Mouse (Mus musculus) neural tube, embryonic 14.5 days (tissue): ENCODE data around the gene Sarm1. TPM values are rescaled to one million over a fixed set of nuclear protein-coding genes. Genes with fewer than 3 reads are reported as not detected.

Experiments
- ATAC-seq: fragments of 200-750 bp; cut with Nextera tagmentation; 2 replicates; pipeline ENCODE4 v1.8.0; 2017; ENCODE audit warnings: low read depth, mild to moderate bottlenecking, moderate TSS enrichment, moderate library complexity
- H3K27ac ChIP-seq: fragments of 300-500 bp; sonication (generic); 2 replicates; pipeline ENCODE4 v1.5.1; 2014; ENCODE audit warnings: low read depth, mild to moderate bottlenecking, control low read depth, low read length, moderate library complexity, mixed read lengths
- H3K27me3 ChIP-seq: fragments of 300-500 bp; sonication (generic); 2 replicates; pipeline ENCODE4 v1.6.1; 2014; ENCODE audit warnings: low read length; ENCODE audit not compliant: control insufficient read depth, insufficient read depth
- H3K36me3 ChIP-seq: fragments of 300-500 bp; sonication (generic); 2 replicates; pipeline ENCODE4 v1.6.1; 2014; ENCODE audit warnings: low read length, mixed read lengths; ENCODE audit not compliant: control insufficient read depth, insufficient read depth
- H3K4me1 ChIP-seq: fragments of 300-500 bp; sonication (generic); 2 replicates; pipeline ENCODE4 v1.6.1; 2014; ENCODE audit warnings: low read length; ENCODE audit not compliant: control insufficient read depth, insufficient read depth
- H3K4me2 ChIP-seq: fragments of 300-500 bp; sonication (generic); 2 replicates; pipeline ENCODE4 v1.6.1; 2014; ENCODE audit warnings: mild to moderate bottlenecking, low read depth, low read length, control low read depth
- H3K4me3 ChIP-seq: fragments of 300-500 bp; sonication (generic); 2 replicates; pipeline ENCODE4 v1.5.1; 2014; ENCODE audit warnings: low read depth, low read length, control low read depth, mixed read lengths
- H3K9ac ChIP-seq: fragments of 300-500 bp; sonication (generic); replicated peaks from 2 replicates; pipeline ENCODE4 v1.6.1; 2014; ENCODE audit warnings: low read depth, mild to moderate bottlenecking, control low read depth, low read length, mixed read lengths
- H3K9me3 ChIP-seq: fragments of 300-500 bp; sonication (generic); 2 replicates; pipeline ENCODE4 v1.6.1; 2016; ENCODE audit warnings: low read length; ENCODE audit not compliant: control insufficient read depth
- WGBS: fragments of 180-500 bp; shearing (Covaris S2); extraction: QIAGEN DNeasy Blood & Tissue Kit; methylation state at CpG from one replicate; pipeline ENCODE4 v1.1.7; 2014; 5-methylcytosine and 5-hydroxymethylcytosine counted together
- polyA plus RNA-seq: library from polyadenylated mRNA; unstranded; fragments of >200 nt; fragmentation: Nextera tagmentation; extraction: Ambion mirVana; gene quantifications from 2 replicates; pipeline ENCODE4 v1.2.1, GENCODE M21; 2014

The Sarm1 gene
- polyA plus RNA-seq, 1 experiment from 2014 or later, result 56.1 TPM

- Histone ChIP-seq H3K27me3 (no peaks in the 10 kb centered on the region), H3K36me3 (peaks cover 31% of the 10 kb centered on the region), H3K4me1 (peaks cover 13% of the 10 kb centered on the region), H3K4me3 (no peak overlapping the region), H3K9ac (no peak overlapping the region), H3K4me2 (no peak overlapping the region), H3K27ac (no peak overlapping the region), H3K9me3 (no peaks in the 10 kb centered on the region)
- WGBS, result 68% methylated on average over 2 of the region's 2 CpGs
- ATAC-seq, result no peak
Measured at GRCm38 (mm10) chr11:78515549-78516325, 18.2 kb upstream of the Sarm1 start.

DNA sequence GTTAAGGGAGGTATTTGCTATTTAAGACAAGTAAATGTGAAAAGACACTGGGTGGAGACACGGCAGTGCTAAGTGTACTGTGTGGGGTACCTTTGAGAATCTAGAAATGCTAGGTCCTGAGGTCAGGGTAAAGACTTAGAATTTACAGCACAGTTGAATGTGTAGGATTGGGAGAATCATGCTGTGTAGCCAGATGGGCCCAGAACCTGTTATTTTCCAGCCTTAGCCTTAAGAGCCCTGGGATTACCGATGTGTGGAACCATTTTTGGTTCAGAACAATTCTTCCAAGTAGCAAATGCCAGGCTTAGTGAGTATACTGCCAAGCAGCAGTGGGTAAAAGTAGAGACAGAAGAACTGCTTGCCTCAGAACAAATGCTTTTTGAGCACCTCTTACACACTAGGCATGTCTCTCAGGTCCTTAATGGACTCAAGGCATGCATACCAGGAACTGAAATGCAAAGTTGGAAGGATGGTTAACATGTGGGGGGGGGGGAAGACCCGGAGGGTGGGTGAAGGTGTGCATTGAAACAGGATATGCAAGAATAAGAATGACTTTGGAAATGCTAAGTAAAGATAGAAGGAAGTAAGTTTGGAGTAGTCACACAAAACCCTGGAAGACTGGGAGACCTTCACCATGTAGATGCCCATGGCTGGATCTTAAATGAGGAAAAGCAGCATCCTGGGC is 15.7 kb upstream of the Sarm1 start:
- ATAC-seq, result no peak
- Histone ChIP-seq H3K4me2 (peak overlapping the region; percentile 97), H3K27ac (no peak overlapping the region), H3K9ac (peak overlapping the region; percentile 86; the same call in 1 of the 2 replicates), H3K9me3 (no peaks in the 10 kb centered on the region), H3K4me3 (peak overlapping the region; percentile 97), H3K36me3 (peaks cover 25% of the 10 kb centered on the region), H3K27me3 (no peaks in the 10 kb centered on the region), H3K4me1 (peaks cover 13% of the 10 kb centered on the region)
- 78% methylated on average over 3 of the region's 3 CpGs for WGBS

DNA sequence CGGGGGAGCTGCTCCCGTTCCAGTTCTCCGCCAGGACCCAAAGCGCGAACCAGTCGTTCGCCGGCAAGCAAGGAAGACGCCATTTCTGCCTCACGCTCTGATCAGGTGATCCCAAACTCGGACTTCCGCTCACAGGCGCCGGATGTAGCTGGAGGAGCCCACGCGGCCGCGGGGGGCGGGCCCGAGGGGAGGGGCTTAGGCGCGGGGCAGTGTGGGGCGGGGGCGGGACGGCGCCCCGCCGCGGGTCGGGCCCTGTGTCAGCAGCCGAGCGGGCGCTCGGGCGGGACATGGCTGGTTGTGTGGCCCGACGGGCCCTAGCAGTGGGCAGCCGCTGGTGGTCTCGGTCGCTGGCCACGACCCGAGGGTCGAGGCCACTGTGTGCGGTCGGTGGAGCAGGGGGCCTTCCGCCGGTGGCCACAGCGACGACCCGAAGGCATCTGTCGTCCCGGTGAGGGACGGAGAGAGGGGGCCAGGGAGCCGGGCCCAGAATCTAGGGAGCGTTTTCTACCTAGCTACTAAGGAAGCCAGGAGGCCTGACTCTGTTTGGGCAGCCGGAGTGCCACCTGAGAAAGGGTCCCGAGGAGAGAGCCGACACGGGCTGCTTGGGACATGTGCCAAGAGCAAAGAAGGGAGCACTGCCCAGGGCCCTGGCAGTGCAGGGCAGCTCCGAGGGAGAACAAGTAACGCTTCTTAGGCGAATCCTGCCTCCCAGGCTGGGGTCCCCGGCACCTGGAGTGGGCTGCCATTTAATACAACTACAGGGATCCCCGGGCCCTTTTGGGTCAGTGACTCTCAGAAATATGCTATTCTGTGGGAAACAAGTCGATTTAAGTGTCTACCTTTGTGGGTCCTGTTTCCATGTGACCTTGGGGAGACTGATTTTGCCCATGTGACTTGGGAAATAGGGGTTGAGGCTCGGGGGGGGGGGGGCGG is 14.7 kb upstream of the Sarm1 start, which contains the start of the genes Tmem199 and Poldip2:
Tmem199 (minus strand) TSS at position 148 of the 933 bp plus-strand sequence.
Poldip2 (plus strand) TSS at position 169 of the 933 bp plus-strand sequence.
- H3K9ac ChIP-seq, result peak within 1 kb of the TSS; percentile 86

DNA sequence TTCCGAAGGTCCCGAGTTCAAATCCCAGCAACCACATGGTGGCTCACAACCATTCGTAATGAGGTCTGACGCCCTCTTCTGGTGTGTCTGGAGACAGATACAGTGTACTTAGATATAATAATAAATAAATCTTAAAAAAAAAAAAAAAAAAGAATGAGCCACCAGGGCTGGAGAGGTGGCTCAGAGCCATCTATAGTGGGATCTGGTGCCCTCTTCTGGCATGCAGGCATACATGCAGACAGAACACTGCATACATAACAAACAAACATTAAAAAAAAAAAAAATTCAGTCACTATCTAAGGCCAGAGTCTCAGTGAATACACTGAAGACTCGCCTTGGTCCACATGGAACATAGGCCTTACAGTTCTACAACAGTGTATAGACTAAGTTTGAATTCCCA is 11.6 kb upstream of the Sarm1 start:
- peaks cover 14% of the 10 kb centered on the region for H3K36me3 ChIP-seq
- no peak overlapping the region for H3K4me3 ChIP-seq
- no peak overlapping the region for H3K4me2 ChIP-seq
- no peak for ATAC-seq
- no peaks in the 10 kb centered on the region for H3K9me3 ChIP-seq
- no peaks in the 10 kb centered on the region for H3K27me3 ChIP-seq
- H3K4me1 ChIP-seq, result peaks cover 13% of the 10 kb centered on the region
- 86% methylated on average over 5 of the region's 5 CpGs for WGBS
- H3K9ac ChIP-seq, result no peak overlapping the region
- no peak overlapping the region for H3K27ac ChIP-seq

More for the DNA sequence above, 14.7 kb upstream of the Sarm1 start, which contains the start of the genes Tmem199 and Poldip2:
- WGBS, result 2% methylated on average over 61 of the region's 67 CpGs
- H3K4me2 ChIP-seq, result peak within 1 kb of the TSS; percentile 97
- peaks cover 19% of the 10 kb centered on the region for H3K36me3 ChIP-seq
- ATAC-seq, result peak; percentile 96
- H3K4me1 ChIP-seq, result peaks cover 13% of the 10 kb centered on the region
- H3K4me3 ChIP-seq, result peak within 1 kb of the TSS; percentile 97
- H3K9me3 ChIP-seq, result no peaks in the 10 kb centered on the region
- H3K27ac ChIP-seq, result peak within 1 kb of the TSS; percentile 80
- no peaks in the 10 kb centered on the region for H3K27me3 ChIP-seq

GRCm38 (mm10) chr11:78505430-78505829 is 7.9 kb upstream of the Sarm1 start:
- ATAC-seq, result no peak
- H3K27ac ChIP-seq, result no peak overlapping the region
- peaks cover 14% of the 10 kb centered on the region for H3K36me3 ChIP-seq
- no peak overlapping the region for H3K9ac ChIP-seq
- no peaks in the 10 kb centered on the region for H3K27me3 ChIP-seq
- no peaks in the 10 kb centered on the region for H3K9me3 ChIP-seq
- H3K4me2 ChIP-seq, result no peak overlapping the region
- H3K4me3 ChIP-seq, result no peak overlapping the region
- no peaks in the 10 kb centered on the region for H3K4me1 ChIP-seq
- 86% methylated on average over 3 of the region's 3 CpGs for WGBS

DNA sequence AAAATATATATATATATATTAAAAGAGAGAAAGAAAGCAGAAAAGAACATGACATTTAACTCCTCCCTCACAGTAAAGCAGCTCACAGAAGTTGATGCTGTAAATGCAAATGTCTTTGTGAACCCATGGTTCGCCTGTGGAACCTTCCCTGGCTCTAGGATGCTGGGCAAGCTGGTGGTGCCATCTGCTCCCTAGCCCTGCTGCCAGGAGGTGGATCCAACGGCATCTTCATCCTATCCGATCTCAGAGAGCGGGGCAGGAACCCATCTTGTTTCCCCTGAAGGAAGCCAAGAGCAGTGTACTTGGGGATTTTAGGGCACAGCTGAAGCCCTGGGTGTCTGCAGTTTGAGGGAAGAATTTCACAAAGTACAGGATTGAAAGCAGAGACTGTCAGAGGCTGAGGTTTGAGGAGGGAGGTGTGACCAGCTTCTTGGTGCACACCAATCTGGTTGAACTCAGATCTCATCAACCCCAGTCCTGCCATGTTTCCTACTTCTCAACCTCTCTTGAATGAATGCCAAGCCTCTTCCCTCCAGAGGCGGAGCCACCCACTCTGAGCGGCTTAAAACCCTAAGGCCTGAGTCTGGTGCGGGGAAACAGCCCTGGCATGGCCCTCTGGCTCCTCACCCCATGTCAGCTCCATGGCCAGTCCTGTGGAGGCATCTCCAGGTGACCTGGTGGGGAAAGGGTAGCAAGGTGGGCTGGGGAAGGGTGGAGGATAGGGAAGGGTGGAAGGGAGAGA is 5.5 kb upstream of the Sarm1 start, which contains the start of gene Sebox:
Sebox (plus strand) TSS at position 539 of the 742 bp plus-strand sequence.
- H3K9me3 ChIP-seq, result no peaks in the 10 kb centered on the region
- WGBS, result 69% methylated on average over 7 of the region's 7 CpGs

DNA sequence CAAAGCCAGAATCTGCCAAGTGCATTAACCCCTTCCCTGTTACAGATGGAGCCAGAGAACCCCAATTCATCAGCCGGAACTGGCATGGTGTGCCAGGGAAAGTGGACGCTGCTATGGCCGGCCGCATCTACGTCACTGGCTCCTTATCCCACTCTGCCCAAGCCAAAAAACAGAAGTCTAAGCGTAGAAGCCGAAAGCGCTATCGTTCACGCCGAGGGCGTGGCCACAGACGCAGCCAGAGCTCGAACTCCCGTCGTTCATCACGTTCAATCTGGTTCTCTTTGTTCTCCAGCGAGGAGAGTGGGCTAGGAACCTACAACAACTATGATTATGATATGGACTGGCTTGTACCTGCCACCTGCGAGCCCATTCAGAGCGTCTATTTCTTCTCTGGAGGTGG is 4.0 kb upstream of the Sarm1 start:
- Histone ChIP-seq H3K27me3 (no peaks in the 10 kb centered on the region), H3K9ac (no peak overlapping the region), H3K4me1 (peaks cover 6% of the 10 kb centered on the region; the same call in 1 of the 2 replicates), H3K27ac (no peak overlapping the region), H3K9me3 (no peaks in the 10 kb centered on the region), H3K4me3 (no peak overlapping the region), H3K36me3 (peaks cover 3% of the 10 kb centered on the region; the same call in 1 of the 2 replicates), H3K4me2 (no peak overlapping the region)
- 80% methylated on average over 20 of the region's 20 CpGs for WGBS
- no peak for ATAC-seq

More for the DNA sequence above, 5.5 kb upstream of the Sarm1 start, which contains the start of gene Sebox:
- Histone ChIP-seq H3K4me3 (no peak within 1 kb of the TSS), H3K4me2 (no peak within 1 kb of the TSS), H3K27me3 (no peaks in the 10 kb centered on the region), H3K36me3 (peaks cover 5% of the 10 kb centered on the region; the same call in 1 of the 2 replicates), H3K9ac (no peak within 1 kb of the TSS), H3K27ac (no peak within 1 kb of the TSS), H3K4me1 (peaks cover 4% of the 10 kb centered on the region; the same call in 1 of the 2 replicates)
- ATAC-seq, result no peak

DNA sequence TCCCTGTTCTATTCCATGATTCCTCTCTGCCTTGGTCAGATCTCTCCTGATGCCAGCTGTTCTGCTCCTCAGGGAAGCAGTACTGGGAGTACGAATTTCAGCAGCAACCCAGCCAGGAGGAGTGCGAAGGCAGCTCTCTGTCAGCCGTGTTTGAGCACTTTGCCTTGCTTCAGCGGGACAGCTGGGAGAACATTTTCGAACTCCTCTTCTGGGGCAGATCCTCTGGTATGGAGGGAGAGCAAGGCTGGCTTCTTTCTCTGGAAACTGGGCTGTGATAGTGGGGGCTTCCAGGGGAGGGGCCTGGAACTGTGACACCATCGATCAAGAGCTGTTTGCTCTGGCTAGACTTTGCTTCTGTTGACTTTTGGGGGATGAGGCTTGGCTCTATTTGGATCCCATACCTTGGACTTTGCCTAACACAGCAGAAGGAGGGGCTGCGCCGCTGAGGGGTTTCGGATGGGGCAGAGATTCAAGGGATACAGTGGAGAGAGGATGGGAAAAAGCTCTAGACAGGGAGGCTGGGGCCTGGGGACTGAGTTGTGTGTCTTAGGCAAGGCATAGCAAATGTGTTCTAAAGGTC is 3.2 kb upstream of the Sarm1 start:
- no peak overlapping the region for H3K4me3 ChIP-seq
- H3K27ac ChIP-seq, result no peak overlapping the region
- no peak for ATAC-seq
- no peak overlapping the region for H3K9ac ChIP-seq
- no peak overlapping the region for H3K4me2 ChIP-seq
- H3K27me3 ChIP-seq, result no peaks in the 10 kb centered on the region
- WGBS, result 84% methylated on average over 9 of the region's 9 CpGs
- H3K9me3 ChIP-seq, result no peaks in the 10 kb centered on the region
- peaks cover 13% of the 10 kb centered on the region for H3K4me1 ChIP-seq
- H3K36me3 ChIP-seq, result no peaks in the 10 kb centered on the region
